Mouse (Mus musculus): Measurements from ENCODE around the gene Unc5b. TPM values are rescaled to one million over a fixed set of nuclear protein-coding genes. Genes with fewer than 3 reads are reported as not detected.
A peak's percentile ranks its signal among the peaks of the same experiment; 100 is the strongest.
"Not testable (repeated sequence)": the region's sequence is repeated elsewhere in the genome, so short reads cannot be mapped to it uniquely, and the experiment has no call there.

Unc5b gene
- total RNA-seq, 4 experiments from 2014 or later: 12.9 to 16.4 (median 15.0) TPM

GRCm38 (mm10) chr10:60753941-60754340 lies 77.4 kb downstream of the Unc5b start:
- DNase-seq (ENCODE audit: low spot score in 2 of 2): no peak

- DNase-seq (ENCODE audit: low spot score in 2 of 2): no peak
Observed at GRCm38 (mm10) chr10:60753261-60753660, 78.1 kb downstream of the Unc5b start.

DNA sequence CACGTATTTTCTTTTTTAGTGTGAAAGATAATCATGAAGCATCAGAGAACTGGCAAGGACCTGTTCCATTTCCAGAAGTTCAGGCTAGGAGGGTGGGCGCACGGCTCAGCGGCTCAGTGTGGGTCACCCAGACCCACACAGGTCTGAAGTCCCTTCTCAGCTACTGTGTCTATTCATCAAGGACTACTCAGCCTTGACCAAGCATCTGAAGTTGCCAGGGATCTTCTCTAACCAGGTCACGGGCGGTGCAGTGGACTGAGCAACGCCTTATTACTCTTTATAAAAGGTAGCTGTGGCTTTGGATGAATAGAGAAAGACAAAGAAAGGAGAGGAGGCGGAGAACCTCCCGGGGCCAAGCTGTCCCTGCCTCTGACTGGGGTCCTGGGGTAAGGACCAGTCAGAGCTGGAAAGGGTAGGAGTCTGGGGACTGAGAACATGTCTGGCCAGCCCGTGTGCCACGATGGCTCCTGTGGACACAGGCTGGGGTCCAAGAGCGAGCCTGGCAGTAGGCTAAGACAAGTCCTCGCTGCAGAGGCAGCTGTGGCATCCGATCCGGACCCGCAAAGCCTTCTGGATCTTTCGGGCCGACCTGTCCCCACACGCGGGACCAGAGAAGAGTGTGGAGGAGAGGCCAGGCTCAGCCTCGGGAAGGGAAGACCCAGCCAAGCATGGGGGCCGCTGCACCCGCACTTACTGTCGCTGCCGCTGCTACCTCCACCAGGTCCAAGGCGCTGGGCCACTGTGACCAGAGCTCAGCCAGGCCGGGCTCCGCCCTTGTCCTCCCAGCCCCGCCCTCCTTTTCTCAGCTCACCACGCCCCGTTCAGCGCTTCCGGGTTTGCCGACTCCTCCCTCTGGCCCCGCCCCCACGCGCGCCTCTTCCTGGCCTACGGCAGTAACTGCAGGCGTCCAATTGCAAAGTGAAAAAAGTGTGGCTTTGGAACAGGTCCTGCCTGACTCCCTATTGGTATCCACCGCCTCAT lies 79.1 kb downstream of the Unc5b start, which contains the start of gene Slc29a3:
Gene Slc29a3 (minus strand): TSS at position 755 of the 981 bp plus-strand sequence.
- DNase-seq (ENCODE audit: low spot score in 2 of 2): peak; percentile 89 to 91

GRCm38 (mm10) chr10:60747667-60748212 lies 83.6 kb downstream of the Unc5b start:
- no peak for DNase-seq (ENCODE audit: low spot score in 2 of 2)

- DNase-seq (ENCODE audit: low spot score in 2 of 2): no peak
Observed at GRCm38 (mm10) chr10:60746512-60746911, 84.9 kb downstream of the Unc5b start.

DNA sequence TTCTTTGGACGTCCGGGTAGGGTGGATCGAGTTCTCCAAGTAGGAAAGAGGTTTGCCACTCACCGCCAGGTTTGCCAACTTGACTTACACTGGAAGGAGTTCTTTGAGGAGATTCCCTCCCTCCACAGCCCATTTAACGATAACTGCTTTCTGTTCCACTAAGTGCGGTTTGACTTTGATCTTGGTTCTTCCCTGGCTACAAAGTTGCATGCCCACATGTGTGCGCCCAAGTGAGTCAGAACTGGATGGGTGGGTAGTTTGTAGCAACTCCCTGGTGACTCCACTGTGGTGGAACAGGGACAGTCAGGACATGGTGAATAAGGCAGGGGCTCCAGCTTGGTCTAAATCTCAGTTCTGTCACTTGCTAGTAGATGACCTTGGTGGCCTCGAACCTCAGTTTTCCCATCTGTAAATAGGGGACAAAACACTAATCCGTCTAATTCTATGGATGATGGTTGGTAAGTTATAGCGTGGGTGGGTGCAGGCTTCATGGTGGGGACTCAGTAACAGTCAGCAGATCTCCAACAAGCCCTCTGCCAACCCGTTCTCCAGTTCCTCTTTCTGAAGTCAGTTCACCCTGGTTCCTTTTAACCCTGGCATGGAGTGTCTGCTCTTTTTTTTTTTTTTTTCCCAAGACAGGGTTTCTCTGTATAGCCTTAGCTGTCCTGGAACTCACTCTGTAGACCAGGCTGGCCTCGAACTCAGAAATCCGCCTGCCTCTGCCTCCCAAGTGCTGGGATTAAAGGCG lies 86.7 kb downstream of the Unc5b start:
- DNase-seq (ENCODE audit: low spot score in 2 of 2): no peak

- no peak for DNase-seq (ENCODE audit: low spot score in 2 of 2)
Observed at GRCm38 (mm10) chr10:60743681-60744080, 87.7 kb downstream of the Unc5b start.

GRCm38 (mm10) chr10:60742942-60743341 lies 88.4 kb downstream of the Unc5b start:
- no peak for DNase-seq (ENCODE audit: low spot score in 2 of 2)

GRCm38 (mm10) chr10:60742296-60742695 lies 89.1 kb downstream of the Unc5b start:
- not testable (repeated sequence) for DNase-seq (ENCODE audit: low spot score in 2 of 2)

- no peak for DNase-seq (ENCODE audit: low spot score in 2 of 2)
Observed at GRCm38 (mm10) chr10:60741435-60741834, 89.9 kb downstream of the Unc5b start.

DNA sequence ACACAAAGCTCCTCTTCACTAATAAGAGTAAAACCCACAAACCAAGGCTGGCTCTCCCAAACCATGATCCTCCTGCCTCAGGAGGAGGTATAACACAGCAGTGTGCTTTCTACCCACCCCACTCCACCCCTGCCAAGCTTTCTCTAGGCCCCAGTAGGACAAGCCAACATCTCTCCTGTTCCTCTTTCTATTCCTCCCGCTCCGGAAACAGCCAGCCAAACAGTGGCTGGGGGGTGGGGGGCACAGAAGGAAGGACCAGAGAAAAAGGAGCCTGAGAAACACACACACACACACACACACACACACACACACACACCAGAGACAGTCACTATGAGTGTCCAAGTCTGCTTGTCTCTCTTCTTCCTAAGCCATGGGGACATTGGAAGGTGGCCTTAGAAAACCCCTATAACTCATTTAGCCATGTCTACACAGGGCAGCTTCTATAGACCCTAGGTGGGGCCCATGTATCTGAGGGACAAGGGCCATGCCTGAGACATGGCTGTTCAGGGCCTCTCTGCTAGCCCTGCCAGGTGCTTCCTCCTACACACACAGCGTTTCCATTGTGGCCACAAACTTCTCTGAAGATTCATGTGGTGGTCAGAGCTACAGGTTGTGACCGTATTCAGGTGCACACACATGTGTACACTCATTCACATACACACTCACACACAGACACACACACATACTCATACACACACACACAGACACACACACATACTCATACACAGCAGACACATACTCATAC lies 91.6 kb downstream of the Unc5b start:
- no peak for DNase-seq (ENCODE audit: low spot score in 2 of 2)

GRCm38 (mm10) chr10:60737886-60738640 lies 93.3 kb downstream of the Unc5b start:
- no peak for DNase-seq (ENCODE audit: low spot score in 2 of 2)

DNA sequence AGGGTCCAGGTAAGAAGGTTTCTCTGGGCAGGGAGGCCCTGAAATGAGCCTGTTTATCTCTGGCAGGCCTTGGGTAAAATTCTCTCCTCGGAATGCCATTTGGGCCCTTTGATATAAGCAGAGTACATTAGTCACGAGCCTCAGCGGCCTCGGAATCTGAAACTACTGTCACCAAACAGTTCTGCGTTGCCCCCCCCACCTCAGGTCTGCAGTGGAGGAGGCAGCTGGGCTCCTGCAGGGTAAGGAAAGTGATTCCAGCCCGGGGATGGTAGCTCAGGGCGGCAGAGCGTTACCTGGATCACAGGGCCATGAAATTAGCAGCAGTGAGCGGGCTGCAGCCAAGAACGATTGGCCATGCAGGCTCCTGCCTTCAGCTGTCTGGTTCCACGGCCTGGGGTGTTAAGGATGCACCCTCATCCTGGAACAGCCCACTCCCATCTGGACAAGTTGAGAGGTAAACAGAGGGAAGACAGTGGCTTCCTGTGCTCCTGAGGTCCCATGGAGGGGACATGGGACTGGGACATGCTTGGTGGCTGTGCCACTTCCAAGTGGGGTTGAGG lies 94.1 kb downstream of the Unc5b start:
- DNase-seq (ENCODE audit: low spot score in 2 of 2): no peak

- DNase-seq (ENCODE audit: low spot score in 2 of 2): no peak
Observed at GRCm38 (mm10) chr10:60735737-60736136, 95.6 kb downstream of the Unc5b start.

- DNase-seq (ENCODE audit: low spot score in 2 of 2): no peak
Observed at GRCm38 (mm10) chr10:60733471-60733870, 97.9 kb downstream of the Unc5b start.

DNA sequence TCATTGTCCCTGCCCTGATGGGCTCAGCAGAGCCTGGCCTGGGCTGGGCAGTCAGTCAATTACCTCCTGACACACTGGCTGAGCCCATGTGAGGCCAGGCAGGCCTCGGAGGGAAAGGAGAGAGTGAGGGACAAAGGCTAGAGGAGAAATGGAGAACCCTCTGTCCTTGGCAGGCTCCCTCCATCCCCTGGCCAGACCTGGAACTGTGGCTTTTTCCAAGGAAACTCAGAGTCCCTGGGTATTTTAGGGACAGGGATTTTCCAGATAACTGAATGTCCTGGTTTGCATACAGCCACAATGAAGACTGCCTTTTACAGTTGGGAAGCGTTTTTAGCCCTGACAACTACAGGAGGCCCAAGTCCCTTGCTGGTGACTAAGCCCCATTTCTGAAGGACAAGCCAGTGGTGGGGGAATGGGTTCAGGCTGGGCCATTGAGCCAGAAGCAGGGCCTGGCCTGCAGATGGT lies 99.0 kb downstream of the Unc5b start:
- no peak for DNase-seq (ENCODE audit: low spot score in 2 of 2)

DNA sequence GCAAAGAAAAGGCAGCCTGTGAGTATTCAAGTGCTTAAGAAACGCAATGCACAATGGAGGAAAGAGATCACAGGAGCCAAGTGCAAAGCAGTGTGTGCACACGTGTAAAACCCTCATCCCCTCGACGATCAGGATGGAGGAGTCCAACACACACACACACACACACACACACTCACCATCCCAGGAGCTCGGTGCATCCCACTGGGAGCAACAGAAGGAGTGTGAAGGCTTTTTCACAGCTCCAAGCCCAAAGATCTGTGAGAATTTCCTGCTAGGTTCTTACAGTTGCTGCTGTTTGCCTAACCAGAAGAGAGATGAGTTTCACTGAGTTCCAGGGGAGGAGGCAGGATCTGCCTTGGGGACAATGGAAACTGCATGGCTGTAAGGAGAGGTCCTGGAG lies 99.6 kb downstream of the Unc5b start:
- DNase-seq (ENCODE audit: low spot score in 2 of 2): no peak

DNA sequence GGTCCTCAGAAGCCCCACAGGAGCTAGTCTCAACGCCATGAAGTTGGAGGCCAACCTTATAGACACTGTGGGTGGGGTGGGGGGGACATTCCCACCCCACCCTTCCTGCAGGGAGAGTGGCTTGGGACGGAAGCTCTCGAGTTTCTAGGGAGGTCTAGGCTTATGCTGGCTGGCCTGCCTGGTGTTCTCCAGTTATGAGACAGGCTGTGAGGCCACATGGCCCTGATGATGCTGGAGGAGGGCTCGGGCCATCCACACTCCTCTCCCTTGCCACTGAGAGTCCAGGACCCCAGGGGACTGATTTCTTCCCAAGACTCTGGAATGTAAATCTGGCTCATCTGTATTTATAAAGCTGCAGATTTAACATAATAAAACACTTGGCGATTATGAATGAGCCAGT lies 104.1 kb downstream of the Unc5b start:
- no peak for DNase-seq (ENCODE audit: low spot score in 2 of 2)

DNA sequence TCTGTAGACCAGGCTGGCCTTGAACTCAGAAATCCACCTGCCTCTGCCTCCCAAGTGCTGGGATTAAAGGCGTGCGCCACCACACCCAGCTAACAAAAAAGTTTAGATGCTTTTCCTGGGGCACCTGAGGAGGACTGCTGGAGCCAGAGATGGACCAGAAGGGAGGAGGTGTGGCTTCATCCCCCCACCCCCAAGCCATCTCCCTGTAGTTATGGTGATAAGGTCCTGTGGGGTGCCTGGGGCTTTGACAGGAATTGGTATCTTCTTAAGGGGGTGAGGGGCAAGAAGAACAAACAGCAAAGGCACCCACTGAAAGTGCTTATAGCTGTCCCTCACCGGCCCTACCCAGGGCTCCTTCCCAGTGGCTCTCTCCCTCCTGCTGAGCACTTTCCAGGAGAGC lies 104.5 kb downstream of the Unc5b start:
- no peak for DNase-seq (ENCODE audit: low spot score in 2 of 2)

- no peak for DNase-seq (ENCODE audit: low spot score in 2 of 2)
Observed at GRCm38 (mm10) chr10:60724496-60724895, 106.9 kb downstream of the Unc5b start.

Data from layer of hippocampus, adult 8-10 months (tissue).